Mouse (Mus musculus) brain, embryonic 18.5 days (tissue): ENCODE data around the gene Slc44a5.

Experiments used
- DNase-seq: peaks from one replicate; pipeline ENCODE4 v3.0.0-alpha.2; 2012; ENCODE audit warnings: low read depth, low spot score

Slc44a5 gene

GRCm38 (mm10) chr3:154297499-154297898, 324.3 kb downstream of the Slc44a5 start:
- DNase-seq: no peak

DNA sequence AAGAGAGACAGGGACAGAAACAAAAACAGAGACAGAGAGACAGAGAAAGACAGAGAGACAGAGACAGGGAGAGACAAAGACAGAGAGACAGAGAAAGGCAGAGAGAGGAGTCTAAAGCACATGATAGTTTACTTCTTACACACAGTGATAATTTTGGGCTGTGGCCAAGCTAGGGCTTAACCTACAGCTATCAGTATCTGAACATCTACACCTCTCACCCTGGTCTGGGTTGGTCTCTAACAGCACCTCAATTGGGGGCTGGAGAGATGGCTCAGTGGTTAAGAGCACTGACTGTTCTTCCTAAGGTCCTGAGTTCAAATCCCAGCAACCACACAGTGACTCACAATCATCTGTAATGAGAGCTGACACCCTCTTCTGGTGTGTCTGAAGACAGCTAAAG, 325.3 kb downstream of the Slc44a5 start:
- no peak for DNase-seq

DNA sequence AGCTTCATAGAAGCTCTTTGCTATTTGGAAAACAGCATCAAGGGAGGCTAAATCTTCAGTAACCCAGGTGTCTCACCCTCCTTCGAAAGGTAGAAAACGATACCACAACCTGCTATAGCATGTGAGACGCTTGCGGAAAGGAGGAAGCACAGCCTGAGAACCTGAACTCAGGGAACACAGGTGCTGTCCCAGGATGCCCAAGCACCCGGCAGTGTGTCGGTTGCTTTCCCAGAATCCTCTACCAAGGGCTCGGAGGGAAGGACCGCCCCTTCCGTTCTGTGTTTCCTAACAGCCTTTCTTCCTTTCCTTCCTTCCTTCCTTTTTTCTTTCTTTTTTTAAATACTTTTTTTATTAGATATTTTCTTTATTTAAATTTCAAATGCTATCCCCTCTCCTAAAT, 326.8 kb downstream of the Slc44a5 start:
- no peak for DNase-seq

GRCm38 (mm10) chr3:154301102-154301501, 327.9 kb downstream of the Slc44a5 start:
- no peak for DNase-seq

- DNase-seq: no peak
These were observed 332.1 kb downstream of the Slc44a5 start for GRCm38 (mm10) chr3:154305163-154305884.

DNA sequence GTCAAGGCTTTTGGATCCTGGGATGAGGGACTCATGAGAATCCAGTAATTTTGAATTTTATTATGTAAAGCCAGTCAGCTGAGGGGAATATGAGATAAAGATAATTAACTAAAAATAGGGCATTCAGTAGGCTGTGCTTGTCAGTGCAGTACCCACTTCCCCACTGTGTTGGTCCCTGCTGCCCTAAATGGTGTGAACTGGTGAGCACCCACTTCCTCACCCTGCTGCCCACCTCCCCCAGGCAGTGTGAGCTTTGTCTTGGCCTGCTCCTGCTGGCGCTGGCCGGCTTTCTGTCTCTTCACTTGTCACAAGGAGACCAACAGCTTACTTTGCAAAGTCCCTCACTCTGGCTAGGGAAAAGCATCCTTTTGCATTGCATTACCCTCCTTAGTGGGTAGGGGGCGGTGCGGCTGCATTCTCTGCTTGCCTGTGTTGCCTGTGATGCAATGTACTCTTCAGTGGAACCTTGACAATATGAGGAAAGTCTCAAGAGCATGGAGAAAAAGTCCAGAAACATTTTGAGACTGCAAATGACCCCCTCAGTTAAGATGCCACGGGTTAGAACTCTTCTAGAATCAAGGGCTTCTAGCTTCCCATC, 344.5 kb downstream of the Slc44a5 start:
- no peak for DNase-seq
